Comparison of ENCODE assay signal across 21 mouse cellular contexts in the genomic region with DNA sequence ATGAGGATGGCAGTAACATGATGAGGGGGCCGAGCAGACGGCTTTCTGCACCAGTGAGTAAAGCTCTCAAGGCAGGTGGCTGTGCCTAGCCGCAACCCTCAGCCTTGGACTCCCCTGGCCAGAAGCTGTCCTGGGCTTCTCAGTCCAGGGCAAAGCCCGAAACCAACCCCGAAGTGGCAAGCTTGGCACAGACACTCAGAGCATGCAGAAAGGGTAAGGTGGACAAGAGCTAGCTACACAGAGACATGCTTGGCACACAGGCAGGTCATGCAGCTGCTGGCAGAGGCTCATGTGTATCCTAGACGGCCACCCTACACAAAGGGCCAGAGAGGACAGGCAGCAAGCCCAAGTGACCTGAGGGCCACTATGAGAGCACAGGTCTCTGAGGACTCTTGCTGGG. TPM values are rescaled to one million over a fixed set of nuclear protein-coding genes. Genes with fewer than 3 reads are reported as not detected.
A peak's percentile ranks its signal among the peaks of the same experiment; 100 is the strongest.
DNase-seq lines count a peak whose midpoint lies in the region; ATAC-seq and TF ChIP-seq lines count a peak whose summit lies in the region.
"Had no signal": no experiment of that assay in that cellular context is flagged by ENCODE, and none has a peak within 500 bp of the region (broad histone marks: within the 10 kb centered on the region; RNA-seq: fewer than 3 reads in every experiment).

No protein-coding gene starts in this region.

- H3K27ac ChIP-seq in forebrain, embryonic 10.5 days, result 0 out of 2 replicates have a peak overlapping the region, but pooled peaks have one; percentile 21
- no peak overlapping the region for H3K27ac ChIP-seq in forebrain, postnatal 0 days (ENCODE audit: low read depth, low read length)
- peak overlapping the region; percentile 59 for H3K27ac ChIP-seq in midbrain, embryonic 10.5 days (replicated peaks)
- no peak overlapping the region for H3K27ac ChIP-seq in midbrain, embryonic 11.5 days (ENCODE audit: low read depth, low read length)
- H3K27ac ChIP-seq: embryonic facial prominence, embryonic 15.5 days; forebrain, embryonic 15.5 days; heart, adult 2 months; heart, embryonic 15.5 days had no signal

- no peak overlapping the region for H3K4me3 ChIP-seq in forebrain, embryonic 10.5 days
- H3K4me3 ChIP-seq in forebrain, postnatal 0 days (ENCODE audit: low read depth, low read length), result no peak overlapping the region
- H3K4me3 ChIP-seq in midbrain, embryonic 10.5 days, result no peak overlapping the region
- H3K4me3 ChIP-seq in midbrain, embryonic 11.5 days (ENCODE audit: low read depth, low read length), result no peak overlapping the region
- H3K4me3 ChIP-seq: embryonic facial prominence, embryonic 15.5 days; erythroblast, embryonic 14.5 days; forebrain, embryonic 15.5 days; heart, adult 2 months; heart, embryonic 15.5 days had no signal

- no peak for ATAC-seq in forebrain, postnatal 0 days
- ATAC-seq in midbrain, embryonic 11.5 days (ENCODE audit: low FRiP score), result no peak
- ATAC-seq: forebrain, embryonic 15.5 days; hindbrain, embryonic 16.5 days had no signal

- H3K9me3 ChIP-seq in forebrain, embryonic 10.5 days, result no peaks in the 10 kb centered on the region
- no peaks in the 10 kb centered on the region for H3K9me3 ChIP-seq in forebrain, postnatal 0 days (ENCODE audit: low read length)
- H3K9me3 ChIP-seq in midbrain, embryonic 10.5 days (replicated peaks), result no peaks in the 10 kb centered on the region
- H3K9me3 ChIP-seq in midbrain, embryonic 11.5 days (ENCODE audit: control insufficient read depth, low read length), result no peaks in the 10 kb centered on the region
- H3K9me3 ChIP-seq: embryonic facial prominence, embryonic 15.5 days; forebrain, embryonic 15.5 days; heart, embryonic 15.5 days had no signal

- 96% methylated on average over 6 of the region's 6 CpGs for WGBS in forebrain, embryonic 10.5 days
- 93% methylated on average over 6 of the region's 6 CpGs for WGBS in forebrain, postnatal 0 days
- 91% methylated on average over 6 of the region's 6 CpGs for WGBS in midbrain, embryonic 10.5 days
- WGBS in midbrain, embryonic 11.5 days, result 95% methylated on average over 6 of the region's 6 CpGs

- no peaks in the 10 kb centered on the region for H3K27me3 ChIP-seq in forebrain, embryonic 10.5 days (ENCODE audit: poor library complexity, severe bottlenecking)
- no peaks in the 10 kb centered on the region for H3K27me3 ChIP-seq in forebrain, postnatal 0 days (ENCODE audit: insufficient read depth, low read length)
- no peaks in the 10 kb centered on the region for H3K27me3 ChIP-seq in midbrain, embryonic 10.5 days (ENCODE audit: low read depth, poor library complexity, severe bottlenecking)
- H3K27me3 ChIP-seq in midbrain, embryonic 11.5 days (ENCODE audit: control insufficient read depth, insufficient read depth, low read length), result no peaks in the 10 kb centered on the region
- H3K27me3 ChIP-seq: embryonic facial prominence, embryonic 15.5 days; forebrain, embryonic 15.5 days; heart, embryonic 15.5 days had no signal

- H3K4me1 ChIP-seq in forebrain, embryonic 10.5 days, result peaks cover 25% of the 10 kb centered on the region
- no peaks in the 10 kb centered on the region for H3K4me1 ChIP-seq in forebrain, postnatal 0 days (ENCODE audit: insufficient read depth)
- peaks cover 24% of the 10 kb centered on the region for H3K4me1 ChIP-seq in midbrain, embryonic 10.5 days
- no peaks in the 10 kb centered on the region for H3K4me1 ChIP-seq in midbrain, embryonic 11.5 days (ENCODE audit: control insufficient read depth, insufficient read depth, low read length)

- DNase-seq in forebrain, embryonic 10.5 days (ENCODE audit: extremely low spot score, low spot score), result no peak
- DNase-seq in forebrain, postnatal 0 days, result no peak
- DNase-seq in kidney, adult 11 months, result peak; percentile 51
- DNase-seq in kidney, postnatal 10 days, result no peak
- no peak for DNase-seq in midbrain, embryonic 10.5 days (ENCODE audit: low spot score)
- DNase-seq in midbrain, embryonic 11.5 days (ENCODE audit: low spot score, missing footprints), result no peak
- peak; percentile 46 to 56 for DNase-seq in kidney, postnatal 36 days
- DNase-seq in left cerebral cortex, adult 11 months (ENCODE audit: low spot score), result no peak
- DNase-seq: adrenal gland, postnatal 10 days; cerebellum, adult 11 months; cerebellum, adult 8-10 months; cerebellum, postnatal 25 days; gastrocnemius, postnatal 14 days; heart, adult 2 months; heart, postnatal 36 days had no signal

- H3K36me3 ChIP-seq in forebrain, embryonic 10.5 days (replicated peaks), result peaks cover 92% of the 10 kb centered on the region
- H3K36me3 ChIP-seq in forebrain, postnatal 0 days (ENCODE audit: insufficient read depth), result peaks cover 48% of the 10 kb centered on the region
- peaks cover 91% of the 10 kb centered on the region for H3K36me3 ChIP-seq in midbrain, embryonic 10.5 days
- peaks cover 27% of the 10 kb centered on the region for H3K36me3 ChIP-seq in midbrain, embryonic 11.5 days (ENCODE audit: control insufficient read depth, insufficient read depth, low read length)

- no peak overlapping the region for H3K4me2 ChIP-seq in forebrain, postnatal 0 days (ENCODE audit: low read depth)
- no peak overlapping the region for H3K4me2 ChIP-seq in midbrain, embryonic 11.5 days
- H3K4me2 ChIP-seq: embryonic facial prominence, embryonic 15.5 days; forebrain, embryonic 15.5 days; heart, embryonic 11.5 days; heart, embryonic 15.5 days had no signal

- H3K9ac ChIP-seq in forebrain, postnatal 0 days, result no peak overlapping the region
- H3K9ac ChIP-seq in midbrain, embryonic 11.5 days (ENCODE audit: low read length), result no peak overlapping the region
- H3K9ac ChIP-seq: embryonic facial prominence, embryonic 15.5 days; forebrain, embryonic 15.5 days; heart, embryonic 15.5 days had no signal

- no peak for TF ChIP-seq CTCF in forebrain, postnatal 0 days (IDR thresholded peaks at IDR 0.05; ENCODE audit: low read depth)

RNA-seq across cellular contexts. Expression of gene Ptprf, which starts 52.5 kb away (rescaled TPM):
- polyA plus RNA-seq in forebrain, embryonic 10.5 days (2016; fragmentation: Nextera tagmentation; extraction: Ambion mirVana), result 99.7 and 102 TPM in 2 replicates
- total RNA-seq in forebrain, postnatal 0 days (2014; rRNA removed), result 109 and 120 TPM in 2 replicates
- polyA plus RNA-seq in forebrain, postnatal 0 days (2015; fragmentation: Nextera tagmentation; extraction: Ambion mirVana), result 30.5 and 45.0 TPM in 2 replicates
- polyA plus RNA-seq in midbrain, embryonic 10.5 days (2016; fragmentation: Nextera tagmentation; extraction: Ambion mirVana), result 94.4 and 103 TPM in 2 replicates
- polyA plus RNA-seq in midbrain, embryonic 11.5 days (2014; fragmentation: Nextera tagmentation; extraction: Ambion mirVana), result 60.1 and 63.5 TPM in 2 replicates

RNA-seq across cellular contexts. Expression of gene Kdm4a, which starts 58.8 kb away (rescaled TPM):
- polyA plus RNA-seq in forebrain, embryonic 10.5 days (2016; fragmentation: Nextera tagmentation; extraction: Ambion mirVana), result 30.3 and 32.9 TPM in 2 replicates
- total RNA-seq in forebrain, postnatal 0 days (2014; rRNA removed), result 96.5 and 122 TPM in 2 replicates
- 29.7 and 39.0 TPM in 2 replicates for polyA plus RNA-seq in forebrain, postnatal 0 days (2015; fragmentation: Nextera tagmentation; extraction: Ambion mirVana)
- polyA plus RNA-seq in midbrain, embryonic 10.5 days (2016; fragmentation: Nextera tagmentation; extraction: Ambion mirVana), result 26.3 and 38.4 TPM in 2 replicates
- 58.1 and 59.3 TPM in 2 replicates for polyA plus RNA-seq in midbrain, embryonic 11.5 days (2014; fragmentation: Nextera tagmentation; extraction: Ambion mirVana)

Comparison
In these comparisons a context has a peak if more than half of its experiments do, and no peak if none do; other contexts are left out.
1. DNase-seq: peak in kidney, adult 11 months (single experiment) and kidney, postnatal 36 days (2 of 2); none in forebrain, embryonic 10.5 days (single experiment), forebrain, postnatal 0 days (single experiment), kidney, postnatal 10 days (single experiment), midbrain, embryonic 10.5 days (single experiment), midbrain, embryonic 11.5 days (single experiment) and left cerebral cortex, adult 11 months (single experiment).
2. H3K27ac ChIP-seq: peak in forebrain, embryonic 10.5 days (single experiment) and midbrain, embryonic 10.5 days (single experiment); none in forebrain, postnatal 0 days (single experiment) and midbrain, embryonic 11.5 days (single experiment).